Mouse (Mus musculus): ENCODE data around the gene Nfe2l1.

DNA sequence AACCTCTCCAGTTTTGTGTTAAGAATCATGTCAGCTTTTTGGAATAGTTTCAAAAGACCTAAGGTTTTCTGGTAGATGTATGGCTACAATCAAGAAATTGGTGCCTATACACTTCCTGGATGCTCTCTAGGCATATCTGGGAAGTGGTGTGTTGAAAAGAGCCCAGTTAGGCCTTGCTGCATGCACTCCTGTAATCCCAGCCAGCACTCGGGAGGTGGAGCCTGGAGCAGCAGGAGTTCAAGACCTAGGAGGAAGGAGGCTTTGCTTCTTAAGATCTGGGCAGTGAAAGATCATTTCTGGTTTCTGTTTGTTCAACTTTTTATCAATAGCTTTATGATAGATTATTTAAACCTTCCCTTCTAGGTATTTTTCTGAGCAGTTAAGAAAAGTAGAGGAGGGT is 39.1 kb downstream of the Nfe2l1 start:
- no peak for TF ChIP-seq POLR2A (IDR thresholded peaks at IDR 0.05; ENCODE audit: insufficient read depth, low read depth, low read length)
- no peak for TF ChIP-seq CTCF (IDR thresholded peaks at IDR 0.05)
